Mouse (Mus musculus): ENCODE measurements around the gene 2610001J05Rik.
A peak's percentile ranks its signal among the peaks of the same experiment; 100 is the strongest.
"Not testable (repeated sequence)": the region's sequence is repeated elsewhere in the genome, so short reads cannot be mapped to it uniquely, and the experiment has no call there.

2610001J05Rik gene

DNA sequence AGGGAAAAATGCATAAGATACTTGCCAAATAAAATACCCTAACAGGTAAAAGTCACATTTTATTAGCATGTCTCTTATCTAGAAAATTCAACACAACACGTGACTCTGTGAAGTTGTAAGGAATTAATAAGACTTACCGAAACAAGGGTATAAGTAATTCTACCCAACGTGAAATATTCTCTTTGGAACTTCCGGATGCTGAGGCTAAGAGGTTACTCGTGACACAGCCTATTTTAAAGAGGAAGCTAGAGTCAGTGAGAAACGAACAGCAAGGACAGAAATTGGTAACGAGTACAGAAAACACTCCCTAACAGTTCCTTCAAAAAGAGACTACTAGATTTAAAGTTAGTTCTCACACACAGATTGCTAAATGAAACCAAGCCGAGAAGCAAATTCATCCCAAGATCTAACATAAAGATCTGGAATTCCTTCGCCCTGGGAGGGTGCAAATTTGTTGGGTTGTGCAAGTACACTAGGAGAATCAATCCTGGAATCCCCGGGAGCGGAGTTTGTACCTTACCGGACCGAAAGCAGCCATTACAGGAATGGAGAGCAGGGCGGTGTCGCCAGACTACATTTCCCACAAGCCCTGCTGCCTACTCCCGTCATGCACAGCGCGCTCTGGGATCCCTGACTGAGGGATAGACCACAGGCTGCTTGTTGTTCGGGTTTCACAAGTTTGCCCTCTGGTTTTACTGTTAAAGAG is at the start of gene 2610001J05Rik:
2610001J05Rik (minus strand) TSS at position 600 of the 706 bp plus-strand sequence.
- peak; percentile 91 to 93 for DNase-seq

- DNase-seq = no peak
These were observed 38.6 kb upstream of the 2610001J05Rik start for GRCm38 (mm10) chr6:13909762-13910537.

- DNase-seq = peak; percentile 8 to 32
These were observed 31.8 kb upstream of the 2610001J05Rik start for GRCm38 (mm10) chr6:13902941-13903627.

- peak; percentile 74 to 94 for DNase-seq
These were observed 13.7 kb upstream of the 2610001J05Rik start for GRCm38 (mm10) chr6:13884877-13885592.

DNA sequence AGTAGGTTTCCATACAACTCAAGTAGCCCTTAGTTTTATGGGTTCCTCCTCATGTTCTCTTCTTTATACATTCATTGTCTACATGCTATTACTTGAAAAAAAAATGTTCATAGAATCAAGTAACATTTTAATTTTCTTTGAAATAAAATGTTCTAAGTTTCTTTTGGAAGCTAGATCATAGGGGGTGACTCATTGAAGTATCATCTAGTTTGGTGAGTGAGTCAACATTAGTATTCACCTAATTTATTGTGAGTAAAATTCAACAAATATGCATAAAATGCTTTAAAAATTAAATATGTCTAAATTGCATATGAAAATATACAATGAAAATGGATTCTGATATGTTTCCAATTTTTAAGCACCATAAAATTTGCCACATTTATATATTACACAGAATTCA is 11.6 kb upstream of the 2610001J05Rik start:
- DNase-seq = no peak

DNA sequence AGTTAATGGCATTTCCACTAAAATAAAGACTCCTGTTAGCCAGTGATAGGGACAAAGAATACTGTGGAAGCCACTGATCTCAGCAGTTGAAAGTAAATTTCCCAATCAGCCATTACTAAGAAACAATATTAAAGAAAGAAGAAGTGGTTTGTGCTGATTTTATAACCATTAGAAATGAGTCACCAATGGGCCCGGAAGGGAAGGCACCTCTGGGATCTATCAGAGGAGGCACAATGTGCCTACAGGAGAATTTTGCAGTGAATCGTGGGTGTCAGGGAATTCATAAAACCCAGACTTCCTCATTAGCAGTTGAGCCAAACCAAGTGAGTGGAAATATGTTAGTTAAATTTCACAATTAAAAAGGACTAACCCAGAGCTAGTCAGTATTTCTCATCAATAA is 2.6 kb upstream of the 2610001J05Rik start:
- DNase-seq = no peak

- DNase-seq = peak in 1 of 2 experiments; percentile 19
These were observed 758 bp upstream of the 2610001J05Rik start for GRCm38 (mm10) chr6:13872076-13872475.

- no peak for DNase-seq
These were observed 274 bp upstream of the 2610001J05Rik start for GRCm38 (mm10) chr6:13871625-13871958.

DNA sequence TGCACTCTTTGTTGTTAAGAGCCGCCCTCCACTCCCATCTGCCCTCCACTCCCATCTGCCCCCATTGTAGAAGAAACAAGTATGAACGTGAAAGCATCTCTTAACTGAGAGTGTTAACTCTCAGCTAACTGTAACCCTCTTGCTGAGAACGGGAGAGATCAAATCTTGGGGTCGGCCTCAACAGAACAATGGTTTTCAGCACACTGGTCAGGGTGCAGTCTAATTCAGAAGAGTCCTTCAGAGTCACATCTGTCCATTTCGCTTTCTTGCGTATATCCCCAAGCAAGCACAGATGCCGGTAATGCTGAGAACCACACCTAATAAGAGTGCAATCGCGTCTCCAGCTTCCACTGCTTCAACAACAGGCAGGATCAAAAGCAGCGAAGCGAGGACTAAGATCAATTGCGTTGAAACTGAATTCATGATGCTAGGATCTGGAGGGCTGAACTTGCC is 1.0 kb downstream of the 2610001J05Rik start:
- peak; percentile 19 to 44 for DNase-seq

- no peak for DNase-seq
These were observed 10.7 kb downstream of the 2610001J05Rik start for GRCm38 (mm10) chr6:13860596-13860995.

GRCm38 (mm10) chr6:13859877-13860585 is 11.3 kb downstream of the 2610001J05Rik start:
- DNase-seq = no peak

DNA sequence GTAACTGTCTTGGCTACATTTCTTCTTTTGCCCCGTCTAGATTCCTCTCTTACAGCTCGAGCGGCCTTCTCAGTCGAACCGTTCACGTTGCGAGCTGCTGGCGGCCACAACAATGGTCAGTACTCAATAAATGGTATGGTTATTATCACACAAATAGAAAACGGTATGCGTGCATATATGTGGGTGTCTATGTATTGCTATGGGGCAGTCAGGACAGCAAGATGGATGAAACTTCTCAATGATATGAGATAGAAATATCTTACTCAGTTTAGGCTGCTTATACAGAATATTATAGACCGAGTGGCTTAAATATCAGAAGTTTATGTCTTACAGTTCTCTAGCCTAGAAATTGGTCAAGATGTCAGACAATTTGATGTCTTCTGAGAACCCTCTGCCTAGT is 17.1 kb downstream of the 2610001J05Rik start:
- DNase-seq = no peak

DNA sequence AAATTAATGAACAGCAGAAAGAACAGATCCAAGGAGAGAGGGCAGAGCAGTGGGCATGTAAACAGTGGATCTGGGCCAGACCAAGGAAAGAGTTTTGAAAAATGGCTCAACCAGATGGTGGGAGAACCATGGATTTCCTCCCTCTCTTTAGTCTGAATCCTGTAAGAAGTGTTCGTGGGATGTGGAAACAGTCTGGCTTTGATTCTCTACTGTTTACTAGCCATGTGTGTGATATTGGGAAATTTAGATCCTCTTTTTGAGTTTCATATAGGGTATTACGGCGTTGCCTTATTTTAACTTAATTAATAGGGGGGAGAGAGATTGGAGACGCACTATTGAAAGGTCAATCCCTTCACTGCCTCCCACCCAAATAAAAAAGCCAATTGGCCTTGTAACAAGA is 18.1 kb downstream of the 2610001J05Rik start:
- no peak for DNase-seq

GRCm38 (mm10) chr6:13846031-13846430 is 25.3 kb downstream of the 2610001J05Rik start:
- DNase-seq = not testable (repeated sequence)

- DNase-seq = peak; percentile 47 to 62
These were observed 31.8 kb downstream of the 2610001J05Rik start, which contains the start of gene Gpr85 for GRCm38 (mm10) chr6:13839345-13840054. Gpr85 (minus strand) TSS chr6:13839942.

- peak; percentile 86 to 89 for DNase-seq
These were observed 32.5 kb downstream of the 2610001J05Rik start for GRCm38 (mm10) chr6:13838677-13839344.

DNA sequence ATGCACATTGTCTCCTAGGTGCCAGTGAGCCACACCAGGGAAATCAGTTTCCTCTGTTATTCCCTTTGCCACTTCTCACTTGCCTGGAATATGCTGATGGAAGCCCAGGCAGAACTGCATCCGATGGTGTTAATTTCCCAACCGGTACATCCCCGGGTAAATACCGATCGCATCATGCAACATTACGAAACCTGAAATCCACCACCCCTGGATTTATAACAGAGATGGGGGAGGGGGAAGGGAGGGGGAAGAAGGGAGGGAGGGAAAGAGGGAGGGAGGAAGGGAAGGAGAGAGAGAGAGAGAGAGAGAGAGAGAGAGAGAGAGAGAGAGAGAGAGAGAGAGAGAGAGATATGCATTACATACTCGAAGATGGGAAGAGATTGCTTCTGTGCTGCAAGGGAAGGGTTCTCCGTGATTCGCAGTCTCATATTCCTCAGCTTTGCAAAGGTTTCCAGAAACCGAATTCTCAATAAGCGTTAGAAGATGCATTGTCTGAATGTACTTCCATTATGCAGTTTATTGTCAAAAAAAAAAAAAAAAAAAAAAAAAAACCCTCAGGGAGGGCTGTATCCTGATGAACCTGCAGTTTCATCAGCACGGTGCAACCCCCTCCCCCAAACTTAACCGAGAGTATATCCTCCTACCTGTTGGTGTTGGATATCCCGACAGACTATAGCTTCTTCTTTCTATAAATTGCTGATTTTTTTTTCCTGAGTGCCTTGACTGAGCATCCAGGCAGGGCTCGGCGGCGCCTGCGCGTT is 33.2 kb downstream of the 2610001J05Rik start:
- peak; percentile 65 to 72 for DNase-seq

DNA sequence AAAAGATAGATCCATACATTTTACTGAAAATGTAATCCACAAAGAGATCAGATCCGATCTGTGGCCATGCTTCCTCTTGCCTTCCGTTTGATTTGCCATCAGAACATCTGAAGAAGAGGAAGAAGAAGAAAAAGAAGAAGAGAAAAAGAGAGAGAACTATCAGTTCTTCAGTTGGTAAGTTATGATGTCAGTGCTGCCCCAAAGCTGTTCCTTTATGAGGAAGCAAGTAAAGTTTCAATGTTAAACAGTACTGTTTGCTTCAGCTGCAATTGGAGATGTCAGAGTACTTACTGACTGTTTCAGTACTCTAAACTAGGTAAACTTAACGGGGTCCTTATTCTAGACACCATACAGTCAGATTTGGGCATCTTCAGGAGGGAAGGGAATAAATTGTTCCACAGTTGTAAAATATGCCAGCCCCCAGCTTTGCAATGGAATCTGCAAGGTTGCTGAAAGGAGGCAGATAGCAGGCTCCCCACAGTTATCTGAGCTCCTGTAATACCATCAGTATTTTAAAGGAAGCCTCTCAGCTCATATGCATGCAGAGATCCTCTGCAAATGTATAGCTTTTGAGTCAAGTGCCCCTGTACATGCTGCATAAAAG is 34.2 kb downstream of the 2610001J05Rik start:
- DNase-seq = peak; percentile 41 to 54

Data from cerebellum, postnatal 14 days (tissue).